Mouse (Mus musculus): ENCODE measurements around the gene Fcf1.

Gene Fcf1

GRCm38 (mm10) chr12:84970428-84971096 lies at the start of gene Fcf1, which contains the start of gene Arel1:
Gene Fcf1, plus strand, starts transcription at chr12:84970897.
Gene Arel1, minus strand, starts transcription at chr12:84970900.
- DNase-seq (ENCODE audit: low spot score in 2 of 2) = peak; percentile 76 to 87

GRCm38 (mm10) chr12:84921881-84922419 lies 48.7 kb upstream of the Fcf1 start:
- no peak for DNase-seq (ENCODE audit: low spot score in 2 of 2)

GRCm38 (mm10) chr12:84924324-84924723 lies 46.4 kb upstream of the Fcf1 start:
- no peak for DNase-seq (ENCODE audit: low spot score in 2 of 2)

- DNase-seq (ENCODE audit: low spot score in 2 of 2) = no peak
Observed at GRCm38 (mm10) chr12:84926542-84926941, 44.2 kb upstream of the Fcf1 start.

DNA sequence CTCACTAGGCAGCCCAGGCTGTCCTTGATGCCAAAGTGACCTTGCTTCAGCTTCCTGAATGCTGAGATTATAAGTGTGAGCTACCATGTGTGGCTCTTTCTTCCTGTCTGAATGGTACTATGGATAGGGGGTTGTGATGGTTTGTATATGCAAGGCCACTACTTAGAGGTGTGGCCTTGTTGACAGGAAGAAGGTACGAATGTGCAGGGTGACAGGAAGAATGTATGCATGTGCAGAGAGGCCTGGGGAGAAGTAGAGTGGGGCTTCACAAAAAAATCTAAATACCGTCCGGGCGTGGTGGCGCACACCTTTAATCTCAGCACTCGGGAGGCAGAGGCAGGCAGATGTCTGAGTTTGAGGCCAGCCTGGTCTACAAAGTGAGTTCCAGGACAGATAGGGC lies 38.5 kb upstream of the Fcf1 start:
- DNase-seq (ENCODE audit: low spot score in 2 of 2) = no peak

- no peak for DNase-seq (ENCODE audit: low spot score in 2 of 2)
Observed at GRCm38 (mm10) chr12:84935343-84935742, 35.4 kb upstream of the Fcf1 start.

- DNase-seq (ENCODE audit: low spot score in 2 of 2) = no peak
Observed at GRCm38 (mm10) chr12:84939117-84939516, 31.6 kb upstream of the Fcf1 start.

- DNase-seq (ENCODE audit: low spot score in 2 of 2) = no peak
Observed at GRCm38 (mm10) chr12:84940343-84940742, 30.4 kb upstream of the Fcf1 start.

DNA sequence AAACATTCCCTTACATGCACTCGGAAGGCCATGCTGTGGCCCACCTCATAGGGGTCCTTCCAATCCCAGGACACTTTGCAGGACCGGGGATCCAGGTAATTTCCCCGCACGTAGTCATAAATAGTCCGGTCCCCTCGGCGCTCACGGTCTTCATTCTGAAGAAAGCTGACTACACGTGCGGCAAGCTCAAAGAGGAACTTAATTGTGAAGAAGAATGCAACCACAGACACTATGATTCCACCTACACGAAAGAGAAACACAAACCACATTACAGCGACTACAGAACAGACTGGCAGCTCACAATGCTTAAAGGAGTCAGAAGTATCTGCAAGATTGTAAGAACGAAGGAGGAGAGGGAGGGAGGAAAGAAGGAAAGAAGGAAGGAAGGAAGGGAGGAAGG lies 29.0 kb upstream of the Fcf1 start:
- no peak for DNase-seq (ENCODE audit: low spot score in 2 of 2)

GRCm38 (mm10) chr12:84943006-84943952 lies 27.4 kb upstream of the Fcf1 start:
- no peak for DNase-seq (ENCODE audit: low spot score in 2 of 2)

DNA sequence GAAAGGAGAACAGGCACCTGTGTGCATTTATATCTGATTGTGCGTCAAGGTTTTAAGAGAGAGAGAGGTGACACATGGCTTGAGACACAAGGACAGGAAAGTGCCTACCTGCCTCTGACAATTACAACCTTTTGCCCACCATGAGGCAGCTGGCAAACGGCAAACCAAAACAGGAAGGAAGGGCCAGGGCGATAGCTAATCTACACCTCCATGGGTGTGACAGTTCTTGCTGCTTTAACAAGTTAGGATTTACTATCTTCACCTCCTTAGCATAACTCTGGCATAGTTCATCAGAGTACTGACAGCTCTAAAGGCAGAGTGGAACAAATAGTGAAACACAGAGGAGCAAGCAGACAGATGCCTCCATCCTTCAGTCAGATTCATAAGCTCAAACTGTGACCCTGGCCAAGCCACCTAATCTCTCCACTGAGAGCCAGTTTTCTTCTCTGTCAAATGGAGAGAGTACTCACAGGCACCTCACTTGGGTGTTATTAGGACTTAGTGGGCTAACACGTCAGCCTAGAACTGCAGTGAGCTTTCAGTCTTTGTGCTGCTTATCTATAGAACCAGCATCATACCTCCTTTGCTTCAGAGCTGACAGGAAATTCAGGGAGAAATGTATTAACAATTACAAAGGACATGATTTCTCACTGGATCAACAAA lies 26.4 kb upstream of the Fcf1 start:
- no peak for DNase-seq (ENCODE audit: low spot score in 2 of 2)

DNA sequence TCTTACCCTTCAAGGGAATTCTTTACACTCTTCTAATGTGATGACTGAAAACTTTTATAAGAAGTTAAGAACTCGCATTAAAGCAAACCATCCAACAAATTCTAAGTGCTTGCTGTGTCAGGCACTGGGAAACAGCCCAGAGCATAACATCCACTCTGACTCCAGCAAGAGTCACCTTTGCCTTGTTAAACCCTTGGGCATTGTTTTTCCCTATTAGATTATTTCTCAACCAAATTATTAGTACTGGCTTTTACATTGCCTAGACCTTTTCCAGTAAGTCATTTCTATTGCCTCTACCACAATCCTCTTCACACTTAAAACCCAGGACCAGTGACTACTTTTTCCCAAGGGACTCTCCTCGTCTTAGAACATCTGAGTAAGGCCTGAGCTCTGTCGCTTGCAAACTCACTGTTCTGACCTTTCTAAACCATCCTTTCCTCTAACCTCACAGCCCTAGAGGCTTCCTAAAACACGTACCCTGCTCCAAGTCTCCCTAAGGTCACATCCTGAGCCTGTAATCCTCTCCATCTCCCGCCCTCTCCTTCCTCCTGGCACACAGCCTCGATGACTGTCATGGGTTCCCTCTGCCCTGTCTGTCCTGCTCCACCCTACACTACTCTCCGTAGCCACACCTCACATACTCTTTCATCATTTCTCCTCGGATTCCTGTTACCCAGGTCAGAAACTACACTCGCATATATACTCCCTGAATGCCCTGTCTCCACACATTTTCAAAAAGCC lies 25.7 kb upstream of the Fcf1 start:
- no peak for DNase-seq (ENCODE audit: low spot score in 2 of 2)

DNA sequence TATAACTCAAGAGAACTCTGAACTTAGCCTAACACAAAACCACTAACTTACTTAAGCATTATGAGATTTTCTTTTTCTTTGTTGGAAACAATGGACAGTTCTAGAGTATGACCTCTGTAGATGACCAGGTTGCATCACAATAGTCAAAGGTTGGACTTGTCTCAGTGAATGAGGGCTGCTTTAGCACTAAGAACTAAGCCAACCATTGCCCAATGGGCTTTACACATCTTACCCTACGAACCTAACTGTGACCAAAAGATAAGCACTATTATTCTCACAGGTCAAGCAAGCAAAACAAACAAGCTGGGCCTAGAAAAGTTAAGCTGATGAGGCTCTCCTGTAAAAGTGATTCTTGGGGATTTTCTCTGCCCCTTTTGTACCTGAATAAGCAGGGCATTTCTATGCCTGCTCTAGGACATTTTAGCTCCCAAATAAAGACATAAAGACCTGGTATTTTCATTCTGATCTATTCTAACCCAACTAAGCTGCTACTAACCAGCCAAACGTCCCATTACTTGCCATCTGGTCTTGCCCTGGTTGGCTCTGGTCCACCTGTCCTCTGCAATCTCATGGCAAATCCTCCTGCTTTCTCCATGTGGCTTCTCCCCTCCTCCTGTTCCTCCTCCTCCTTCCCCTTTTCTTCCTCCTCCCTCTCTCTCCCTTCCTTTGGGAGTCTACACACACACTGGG lies 22.7 kb upstream of the Fcf1 start:
- no peak for DNase-seq (ENCODE audit: low spot score in 2 of 2)

- no peak for DNase-seq (ENCODE audit: low spot score in 2 of 2)
Observed at GRCm38 (mm10) chr12:84948584-84949285, 22.0 kb upstream of the Fcf1 start.

DNA sequence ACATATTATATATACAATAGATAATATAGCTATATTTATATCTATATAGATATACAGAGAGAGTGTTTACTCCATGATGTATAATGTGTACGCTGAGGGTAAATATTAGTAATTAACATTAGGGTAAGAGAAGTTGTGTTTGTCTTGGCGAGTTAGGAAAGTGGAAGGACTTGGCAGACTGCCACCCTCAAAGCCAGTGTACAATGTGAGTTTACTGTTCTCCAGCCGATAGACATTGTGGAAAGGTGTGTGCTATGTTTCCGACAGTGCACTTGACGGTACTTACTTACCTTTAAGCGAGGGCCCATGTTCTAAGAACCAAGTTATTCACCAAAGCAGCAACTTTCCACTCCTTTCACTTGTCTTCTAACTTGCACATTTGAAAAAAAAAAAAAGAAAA lies 19.9 kb upstream of the Fcf1 start:
- no peak for DNase-seq (ENCODE audit: low spot score in 2 of 2)

DNA sequence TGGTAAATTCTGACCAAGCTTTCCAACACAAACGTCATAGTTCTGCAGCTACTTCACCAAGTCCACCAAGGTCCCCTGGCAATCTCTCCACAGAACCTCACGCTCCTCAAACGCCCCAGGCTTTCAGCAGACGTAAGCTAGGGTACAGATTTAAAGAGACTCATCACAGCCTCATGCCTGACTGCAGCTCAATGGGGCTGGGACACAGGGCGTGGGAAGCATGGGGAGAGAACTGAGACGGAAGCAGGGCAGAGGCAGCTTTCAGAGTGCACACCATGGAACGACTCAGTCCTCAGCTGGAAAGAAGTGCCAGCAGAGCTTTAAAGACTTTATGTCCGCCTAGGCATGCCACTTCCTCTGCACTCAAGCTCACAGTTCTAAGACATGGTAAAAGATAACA lies 19.2 kb upstream of the Fcf1 start:
- DNase-seq (ENCODE audit: low spot score in 2 of 2) = no peak

DNA sequence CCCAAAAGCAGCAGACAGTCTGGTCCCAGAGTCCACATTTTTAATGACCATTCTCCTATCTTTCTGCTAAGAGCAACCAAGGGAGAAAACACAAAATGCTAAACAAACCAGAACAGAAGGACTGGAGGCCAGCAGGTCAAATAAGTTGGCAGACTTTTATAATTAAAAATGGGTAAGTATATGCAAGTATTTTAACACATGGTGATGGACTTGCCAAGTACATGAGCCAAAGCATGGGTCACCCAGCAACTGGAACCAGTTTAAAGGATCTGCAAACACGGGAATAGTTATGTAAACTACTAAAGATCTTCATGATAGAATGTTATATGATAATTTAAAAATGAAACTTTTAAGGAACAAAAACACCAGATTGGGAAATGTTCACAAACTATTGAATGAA lies 18.3 kb upstream of the Fcf1 start:
- DNase-seq (ENCODE audit: low spot score in 2 of 2) = no peak

DNA sequence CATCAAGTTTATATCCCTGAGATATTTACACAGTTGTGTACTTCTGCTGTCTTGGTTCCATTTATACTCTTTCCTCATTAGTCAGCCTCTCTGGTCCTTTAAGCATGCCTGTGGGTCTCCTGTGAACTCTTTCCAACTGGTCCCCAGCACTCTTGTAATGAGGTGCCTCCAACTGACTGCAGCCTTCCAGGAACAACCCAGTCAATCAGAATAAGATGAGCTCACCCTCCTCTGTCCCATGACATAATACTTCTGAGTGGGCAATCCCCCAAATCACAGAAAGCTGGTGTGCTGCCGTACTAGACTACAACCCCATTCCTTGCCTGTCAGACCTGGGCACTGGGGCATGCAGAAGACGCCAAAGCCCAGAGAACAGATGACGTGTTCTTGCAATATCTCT lies 14.4 kb upstream of the Fcf1 start:
- no peak for DNase-seq (ENCODE audit: low spot score in 2 of 2)

- DNase-seq (ENCODE audit: low spot score in 2 of 2) = no peak
Observed at GRCm38 (mm10) chr12:84958794-84959356, 11.8 kb upstream of the Fcf1 start.

DNA sequence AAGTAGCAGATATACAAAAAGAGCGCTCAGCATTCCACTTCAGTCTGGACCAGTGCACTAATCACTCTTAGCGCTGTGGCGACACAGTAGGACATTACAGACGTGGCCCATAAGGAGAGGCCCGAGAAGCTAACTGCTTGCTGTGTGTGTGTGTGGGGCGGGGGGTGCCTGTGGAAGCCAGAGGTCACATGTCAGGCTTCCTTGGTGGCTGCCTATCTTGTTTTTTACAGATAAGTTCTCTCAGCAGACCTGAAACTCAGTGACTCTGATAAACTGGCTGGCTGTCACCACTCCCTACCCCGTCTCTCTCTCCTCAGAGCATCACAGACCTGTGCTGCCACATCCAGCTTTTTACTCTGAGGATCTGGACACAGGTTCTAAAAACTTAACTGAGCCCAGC lies 8.1 kb upstream of the Fcf1 start:
- no peak for DNase-seq (ENCODE audit: low spot score in 2 of 2)
